Mouse (Mus musculus) mammary gland, adult 2 months (tissue): ENCODE data around the gene Rela. TPM values are rescaled to one million over a fixed set of nuclear protein-coding genes. Genes with fewer than 3 reads are reported as not detected.

ENCODE experiments used
- polyA plus RNA-seq: library from polyadenylated mRNA; depleted of rRNA; stranded (reverse); fragments of >200 nt; gene quantifications from 2 replicates; pipeline ENCODE4 v1.2.3, GENCODE M21; 2012; ENCODE audit warnings: low replicate concordance; rRNA removed

The Rela gene
- 102 and 116 TPM in 2 replicates for polyA plus RNA-seq

DNA sequence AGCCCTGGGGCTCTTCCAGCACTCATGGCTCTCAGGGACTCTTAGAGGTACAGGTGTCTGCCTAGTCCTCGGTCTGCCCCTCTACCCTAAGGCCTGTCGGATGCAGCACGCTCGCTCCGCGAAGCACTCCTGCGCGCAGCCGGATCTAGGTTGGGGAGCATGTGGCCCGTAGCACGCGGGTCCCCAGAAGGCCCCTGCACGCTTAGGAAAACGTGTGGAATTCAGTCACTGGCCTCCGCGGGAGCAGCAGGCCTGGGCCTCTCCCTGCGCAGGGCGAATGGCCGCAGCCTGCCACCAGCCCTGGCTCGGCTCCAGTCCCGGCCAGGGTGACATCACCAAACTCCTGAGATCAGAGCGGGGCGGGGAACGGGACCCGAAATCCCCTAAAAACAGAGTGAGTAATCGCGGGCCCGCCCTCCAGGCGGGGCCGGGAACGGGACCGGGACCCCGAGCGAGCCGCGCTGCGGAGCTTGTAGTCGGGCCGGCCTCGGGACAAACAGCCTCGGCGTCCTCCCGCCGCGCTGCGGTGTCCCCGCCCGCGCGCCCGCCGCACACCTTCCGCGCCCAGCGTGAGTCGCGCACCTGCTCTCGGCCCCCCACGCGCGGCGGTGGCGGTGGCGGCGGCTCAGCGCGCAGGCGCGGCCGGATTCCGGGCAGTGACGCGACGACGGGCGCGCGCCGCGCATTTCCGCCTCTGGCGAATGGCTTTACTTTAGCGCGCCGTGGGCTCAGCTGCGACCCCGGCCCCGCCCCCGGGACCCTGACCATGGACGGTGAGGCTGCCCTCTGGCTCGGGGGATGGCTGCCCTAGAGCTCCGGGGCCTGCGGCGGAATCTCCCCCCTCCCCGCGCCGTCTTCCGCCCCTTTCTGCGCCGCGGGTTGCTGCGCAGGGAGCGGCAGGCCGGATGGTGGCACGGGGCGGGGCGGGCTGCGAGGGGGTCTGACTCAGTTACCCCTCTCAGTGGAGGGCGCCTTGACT, at the start of gene Rela:
TSS of gene Rela (plus strand) at position 415 of the 979 bp plus-strand sequence.

GRCm38 (mm10) chr19:5601752-5602541, 35.3 kb upstream of the Rela start, which contains the start of gene Rnaseh2c:
Rnaseh2c (plus strand) TSS chr19:5601873.

GRCm38 (mm10) chr19:5609547-5610404, 27.5 kb upstream of the Rela start, which contains the start of gene Kat5:
Kat5 (minus strand) TSS chr19:5610237.

DNA sequence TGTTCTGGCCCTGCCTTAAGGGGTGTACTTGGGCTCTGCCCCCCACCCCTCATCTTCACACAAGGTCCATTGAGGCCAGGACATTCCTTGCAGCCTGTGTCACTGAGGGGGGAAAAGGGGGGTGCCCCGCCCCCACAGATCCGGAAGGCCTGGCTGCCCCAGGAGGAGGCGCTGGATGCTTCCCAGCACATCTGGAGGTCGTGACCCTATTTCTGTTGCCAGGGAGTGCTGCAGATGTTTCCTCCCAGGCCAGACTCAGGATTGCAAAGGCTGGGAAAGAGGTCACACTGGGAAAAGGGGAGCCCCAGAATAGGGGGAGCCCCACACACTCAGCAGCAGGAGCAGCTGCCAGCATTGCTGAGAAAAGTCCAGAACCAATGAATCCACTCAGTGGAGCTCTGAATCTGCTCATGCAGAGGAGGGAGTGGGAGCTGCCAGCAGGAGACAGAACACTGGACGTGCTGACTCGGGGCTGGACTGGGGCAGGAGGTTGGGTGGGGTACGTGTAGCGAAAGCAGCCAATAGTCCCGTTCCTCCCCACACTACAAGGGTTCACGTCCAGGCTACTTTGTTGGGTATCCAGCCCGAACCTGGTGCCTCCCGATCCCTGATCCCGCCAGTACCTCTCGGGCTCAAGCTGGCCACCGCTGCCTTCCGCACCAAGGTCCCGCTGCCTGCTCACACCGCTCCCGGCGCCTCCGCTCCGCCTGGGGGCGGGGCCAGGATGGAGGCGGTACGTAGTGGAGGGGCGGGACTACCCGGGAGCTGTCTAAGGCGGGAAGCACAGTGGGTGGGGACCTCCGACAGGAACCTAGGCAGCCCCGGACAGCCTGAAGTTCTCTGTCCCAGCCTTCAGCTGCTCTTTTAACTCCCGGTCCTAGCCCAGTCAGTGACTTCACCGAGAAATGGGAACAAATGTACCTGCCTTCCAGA, 26.0 kb downstream of the Rela start, which contains the start of gene Sipa1:
TSS of gene Sipa1 (minus strand) at position 727 of the 933 bp plus-strand sequence.

GRCm38 (mm10) chr19:5688200-5689087, 51.2 kb downstream of the Rela start, which contains the start of the genes Map3k11 and Pcnx3:
Map3k11 (plus strand) TSS chr19:5688742.
Pcnx3 (minus strand) TSS chr19:5688908.

Other genes starting within 250 kb of the Rela start
- 13.2 and 16.5 TPM in 2 replicates for gene Sart1, start 248.8 kb upstream of the Rela start, polyA plus RNA-seq
- not detected in 2 replicates for gene Tsga10ip, start 235.0 kb upstream of the Rela start, polyA plus RNA-seq
- 111 and 116 TPM in 2 replicates for gene Drap1, start 212.5 kb upstream of the Rela start, polyA plus RNA-seq
- gene AI837181, start 212.3 kb upstream of the Rela start, polyA plus RNA-seq = 112 and 118 TPM in 2 replicates
- 0.13 and 0.75 TPM in 2 replicates for gene Fosl1, start 189.9 kb upstream of the Rela start, polyA plus RNA-seq
- 5.0 and 11.5 TPM in 2 replicates for gene Ccdc85b, start 179.6 kb upstream of the Rela start, polyA plus RNA-seq
- 106 and 133 TPM in 2 replicates for gene Fibp, start 176.9 kb upstream of the Rela start, polyA plus RNA-seq
- 27.5 and 30.7 TPM in 2 replicates for gene Ctsw, start 169.0 kb upstream of the Rela start, polyA plus RNA-seq
- 96.9 and 98.4 TPM in 2 replicates for gene Efemp2, start 163.5 kb upstream of the Rela start, polyA plus RNA-seq
- gene Mus81, start 149.1 kb upstream of the Rela start, polyA plus RNA-seq = 47.4 and 58.4 TPM in 2 replicates
- 576 and 751 TPM in 2 replicates for gene Cfl1, start 147.0 kb upstream of the Rela start, polyA plus RNA-seq
- 1.1 and 1.7 TPM in 2 replicates for gene 1700020D05Rik, start 133.7 kb upstream of the Rela start, polyA plus RNA-seq
- gene Snx32, start 126.9 kb upstream of the Rela start, polyA plus RNA-seq = 11.3 and 16.3 TPM in 2 replicates
- gene Ovol1, start 76.8 kb upstream of the Rela start, polyA plus RNA-seq = 2.4 and 2.5 TPM in 2 replicates
- 11.5 and 27.2 TPM in 2 replicates for gene Ap5b1, start 69.5 kb upstream of the Rela start, polyA plus RNA-seq
- 35.9 and 66.4 TPM in 2 replicates for gene Rnaseh2c, start 35.6 kb upstream of the Rela start, polyA plus RNA-seq
- 50.4 and 55.5 TPM in 2 replicates for gene Kat5, start 27.2 kb upstream of the Rela start, polyA plus RNA-seq
- 130 and 371 TPM in 2 replicates for gene Sipa1, start 26.2 kb downstream of the Rela start, polyA plus RNA-seq
- 73.1 and 141 TPM in 2 replicates for gene Map3k11, start 51.3 kb downstream of the Rela start, polyA plus RNA-seq
- 137 and 266 TPM in 2 replicates for gene Pcnx3, start 51.4 kb downstream of the Rela start, polyA plus RNA-seq
- 0.83 and 0.94 TPM in 2 replicates for gene Kcnk7, start 66.9 kb downstream of the Rela start, polyA plus RNA-seq
- 92.5 and 93.1 TPM in 2 replicates for gene Ehbp1l1, start 88.8 kb downstream of the Rela start, polyA plus RNA-seq
- gene Fam89b, start 92.2 kb downstream of the Rela start, polyA plus RNA-seq = 237 and 392 TPM in 2 replicates
- gene Ltbp3, start 103.4 kb downstream of the Rela start, polyA plus RNA-seq = 222 and 329 TPM in 2 replicates
- 105 and 131 TPM in 2 replicates for gene Scyl1, start 133.9 kb downstream of the Rela start, polyA plus RNA-seq
- 32.4 and 48.8 TPM in 2 replicates for gene Frmd8, start 237.8 kb downstream of the Rela start, polyA plus RNA-seq
- gene Slc25a45, start 240.3 kb downstream of the Rela start, polyA plus RNA-seq = 37.0 and 41.5 TPM in 2 replicates